Mouse (Mus musculus): Measurements from ENCODE around the gene Fam131c. TPM values are rescaled to one million over a fixed set of nuclear protein-coding genes. Genes with fewer than 3 reads are reported as not detected.

The Fam131c gene
- polyA plus RNA-seq, 1 experiment from 2014 or later: 2.9 TPM

DNA sequence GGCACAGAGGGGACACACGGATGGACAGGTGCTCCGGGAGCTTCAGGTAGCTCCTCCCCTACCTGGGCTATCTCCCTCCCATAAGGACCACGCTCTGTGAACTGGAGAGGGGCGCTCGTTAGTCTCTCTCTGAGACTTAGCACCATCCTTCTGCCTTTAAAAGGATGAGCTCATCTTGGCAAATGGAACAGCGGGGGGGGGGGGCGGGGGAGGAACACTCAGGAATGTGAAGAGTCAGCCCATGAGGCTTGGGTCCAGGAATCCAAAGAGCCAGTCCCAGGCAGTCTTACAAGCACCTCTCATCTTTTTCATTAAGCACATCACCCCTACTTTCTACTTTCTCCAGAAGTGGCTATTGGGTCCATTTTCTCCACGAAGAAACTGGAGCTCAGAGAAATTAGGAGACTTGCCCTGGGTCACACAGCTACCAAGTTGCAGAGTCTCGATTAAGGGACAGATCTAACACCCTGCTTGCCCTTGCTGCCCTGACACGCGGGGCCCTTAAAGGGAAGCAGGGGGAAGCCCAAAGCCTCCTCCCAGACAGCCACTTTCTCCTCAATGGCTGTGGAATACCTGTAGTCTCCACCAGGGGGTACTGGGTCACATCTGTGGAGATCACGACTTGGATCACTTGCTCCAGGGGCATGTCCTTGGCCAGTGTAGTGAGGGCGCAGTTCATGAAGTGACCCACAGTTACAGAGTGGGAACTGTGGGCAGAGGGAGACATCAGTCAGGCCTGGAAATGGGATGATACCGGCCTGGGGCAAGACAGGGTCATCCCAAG is 38.7 kb downstream of the Fam131c start:
- Histone ChIP-seq H3K4me1 (ENCODE audit: control insufficient read depth, insufficient read depth, low read length) (0 out of 2 replicates have a peak, but pooled peaks cover 2% of the 10 kb centered on the region), H3K4me2 (no peak overlapping the region), H3K9ac (ENCODE audit: low read length) (no peak overlapping the region), H3K4me3 (ENCODE audit: low read depth, low read length) (no peak overlapping the region), H3K27ac (ENCODE audit: low read depth, low read length) (no peak overlapping the region), H3K9me3 (ENCODE audit: control insufficient read depth, low read length) (no peaks in the 10 kb centered on the region), H3K36me3 (ENCODE audit: control insufficient read depth, insufficient read depth, low read length) (no peaks in the 10 kb centered on the region), H3K27me3 (ENCODE audit: control insufficient read depth, insufficient read depth, low read length) (no peaks in the 10 kb centered on the region)
- ATAC-seq (ENCODE audit: low FRiP score) (no peak), DNase-seq (ENCODE audit: low spot score, missing footprints) (peak; percentile 86)
- WGBS: 53% methylated on average over 13 of the region's 14 CpGs

GRCm38 (mm10) chr4:141408577-141408976 is 40.6 kb downstream of the Fam131c start:
- 93% methylated on average over 3 of the region's 3 CpGs for WGBS
- no peak overlapping the region for H3K9ac ChIP-seq (ENCODE audit: low read length)
- no peak overlapping the region for H3K4me3 ChIP-seq (ENCODE audit: low read depth, low read length)
- ATAC-seq (ENCODE audit: low FRiP score) (no peak), DNase-seq (ENCODE audit: low spot score, missing footprints) (peak; percentile 51)
- H3K36me3 ChIP-seq (ENCODE audit: control insufficient read depth, insufficient read depth, low read length): no peaks in the 10 kb centered on the region
- H3K9me3 ChIP-seq (ENCODE audit: control insufficient read depth, low read length): no peaks in the 10 kb centered on the region
- no peak overlapping the region for H3K4me2 ChIP-seq
- no peaks in the 10 kb centered on the region for H3K27me3 ChIP-seq (ENCODE audit: control insufficient read depth, insufficient read depth, low read length)
- H3K27ac ChIP-seq (ENCODE audit: low read depth, low read length): no peak overlapping the region
- H3K4me1 ChIP-seq (ENCODE audit: control insufficient read depth, insufficient read depth, low read length): 0 out of 2 replicates have a peak, but pooled peaks cover 2% of the 10 kb centered on the region

GRCm38 (mm10) chr4:141411430-141411992 is 43.5 kb downstream of the Fam131c start:
- no peaks in the 10 kb centered on the region for H3K36me3 ChIP-seq (ENCODE audit: control insufficient read depth, insufficient read depth, low read length)
- H3K4me1 ChIP-seq (ENCODE audit: control insufficient read depth, insufficient read depth, low read length): no peaks in the 10 kb centered on the region
- H3K4me3 ChIP-seq (ENCODE audit: low read depth, low read length): no peak overlapping the region
- WGBS: 20% methylated on average over 22 of the region's 22 CpGs
- no peak overlapping the region for H3K4me2 ChIP-seq
- ATAC-seq (ENCODE audit: low FRiP score) (no peak), DNase-seq (ENCODE audit: low spot score, missing footprints) (peak; percentile 71)
- H3K9ac ChIP-seq (ENCODE audit: low read length): no peak overlapping the region
- no peaks in the 10 kb centered on the region for H3K27me3 ChIP-seq (ENCODE audit: control insufficient read depth, insufficient read depth, low read length)
- no peaks in the 10 kb centered on the region for H3K9me3 ChIP-seq (ENCODE audit: control insufficient read depth, low read length)
- H3K27ac ChIP-seq (ENCODE audit: low read depth, low read length): no peak overlapping the region

GRCm38 (mm10) chr4:141415924-141416323 is 47.9 kb downstream of the Fam131c start, which contains the start of gene Clcnkb:
TSS of gene Clcnkb (minus strand) at chr4:141416014.
- Histone ChIP-seq H3K27ac (ENCODE audit: low read depth, low read length) (no peak within 1 kb of the TSS), H3K27me3 (ENCODE audit: control insufficient read depth, insufficient read depth, low read length) (no peaks in the 10 kb centered on the region), H3K4me1 (ENCODE audit: control insufficient read depth, insufficient read depth, low read length) (no peaks in the 10 kb centered on the region), H3K36me3 (ENCODE audit: control insufficient read depth, insufficient read depth, low read length) (no peaks in the 10 kb centered on the region), H3K4me2 (no peak within 1 kb of the TSS), H3K4me3 (ENCODE audit: low read depth, low read length) (no peak within 1 kb of the TSS), H3K9me3 (ENCODE audit: control insufficient read depth, low read length) (no peaks in the 10 kb centered on the region), H3K9ac (ENCODE audit: low read length) (no peak within 1 kb of the TSS)
- DNase-seq (ENCODE audit: low spot score, missing footprints): no peak
- no peak for ATAC-seq (ENCODE audit: low FRiP score)
- WGBS: 72% methylated on average over 7 of the region's 7 CpGs

- Histone ChIP-seq H3K36me3 (ENCODE audit: control insufficient read depth, insufficient read depth, low read length) (no peaks in the 10 kb centered on the region), H3K4me1 (ENCODE audit: control insufficient read depth, insufficient read depth, low read length) (no peaks in the 10 kb centered on the region)
- 73% methylated on average over 27 of the region's 27 CpGs for WGBS
These were observed 51.6 kb downstream of the Fam131c start for GRCm38 (mm10) chr4:141419398-141420191.

DNA sequence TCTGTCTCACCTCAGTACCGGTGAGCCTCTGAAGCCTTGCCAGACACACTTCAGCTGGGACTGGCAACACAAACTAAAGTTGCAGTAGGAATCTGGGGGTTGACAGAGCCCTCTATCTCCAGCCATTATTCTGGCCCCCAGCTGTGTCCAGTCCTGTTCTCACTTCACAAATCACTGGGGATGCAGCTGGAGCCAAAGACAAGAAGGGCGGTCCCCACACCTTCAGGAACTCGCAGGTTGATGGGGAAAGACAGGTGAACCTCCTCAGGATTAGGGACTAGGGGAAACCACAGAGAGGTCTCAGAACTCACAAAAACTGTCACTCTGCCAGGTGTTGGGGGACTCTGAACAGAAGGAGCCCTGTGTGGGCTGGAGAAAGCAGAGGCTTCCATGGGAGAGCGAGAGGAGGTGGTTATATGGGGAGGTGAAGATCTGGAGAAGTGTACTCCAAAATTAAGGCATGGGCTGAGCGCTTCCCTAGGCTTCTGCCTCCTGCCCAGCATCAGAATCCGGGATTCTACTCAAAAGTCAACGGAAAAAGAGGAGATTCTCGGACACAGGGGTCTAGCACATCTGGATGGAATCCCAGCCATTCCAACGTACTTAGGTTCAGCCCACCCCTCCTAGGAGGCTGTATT is 52.3 kb downstream of the Fam131c start, which contains the start of gene Hspb7:
Gene Hspb7 (plus strand): TSS at position 588 of the 638 bp plus-strand sequence.
- no peak for ATAC-seq (ENCODE audit: low FRiP score)
- H3K27ac ChIP-seq (ENCODE audit: low read depth, low read length): no peak within 1 kb of the TSS
- 69% methylated on average over 9 of the region's 9 CpGs for WGBS

More at GRCm38 (mm10) chr4:141419398-141420191, 51.6 kb downstream of the Fam131c start:
- no peak overlapping the region for H3K27ac ChIP-seq (ENCODE audit: low read depth, low read length)
- no peak overlapping the region for H3K4me3 ChIP-seq (ENCODE audit: low read depth, low read length)
- DNase-seq (ENCODE audit: low spot score, missing footprints): no peak
- no peaks in the 10 kb centered on the region for H3K9me3 ChIP-seq (ENCODE audit: control insufficient read depth, low read length)
- H3K9ac ChIP-seq (ENCODE audit: low read length): no peak overlapping the region
- ATAC-seq (ENCODE audit: low FRiP score): no peak
- H3K27me3 ChIP-seq (ENCODE audit: control insufficient read depth, insufficient read depth, low read length): no peaks in the 10 kb centered on the region; the same call in none of the 2 replicates
- no peak overlapping the region for H3K4me2 ChIP-seq

DNA sequence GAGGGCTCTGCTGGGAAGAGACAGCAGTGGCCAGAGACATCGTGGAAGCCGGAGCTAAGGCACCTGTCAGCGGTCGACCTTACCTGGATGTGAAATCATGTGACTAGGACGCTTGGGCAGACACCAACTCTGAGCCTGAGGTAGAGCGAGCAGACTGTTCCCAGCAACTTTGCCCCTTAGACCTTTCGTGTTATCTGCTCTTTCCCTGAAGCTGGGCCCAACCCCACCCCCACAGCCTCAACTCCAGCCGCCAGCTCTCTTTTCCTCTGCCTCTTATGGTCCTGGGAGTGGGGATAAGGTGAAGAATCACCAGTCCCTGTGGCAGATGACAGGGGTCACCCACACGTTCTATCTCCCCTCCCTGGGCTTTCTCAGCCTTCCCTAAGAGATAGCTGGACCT is 52.9 kb downstream of the Fam131c start:
- H3K27me3 ChIP-seq (ENCODE audit: control insufficient read depth, insufficient read depth, low read length): peaks cover 5% of the 10 kb centered on the region
- H3K9ac ChIP-seq (ENCODE audit: low read length): no peak overlapping the region
- no peaks in the 10 kb centered on the region for H3K36me3 ChIP-seq (ENCODE audit: control insufficient read depth, insufficient read depth, low read length)
- no peak overlapping the region for H3K4me2 ChIP-seq
- H3K4me1 ChIP-seq (ENCODE audit: control insufficient read depth, insufficient read depth, low read length): 0 out of 2 replicates have a peak, but pooled peaks cover 3% of the 10 kb centered on the region
- WGBS: 65% methylated on average over 9 of the region's 9 CpGs
- no peak overlapping the region for H3K4me3 ChIP-seq (ENCODE audit: low read depth, low read length)
- ATAC-seq (ENCODE audit: low FRiP score) (no peak), DNase-seq (ENCODE audit: low spot score, missing footprints) (no peak)
- H3K27ac ChIP-seq (ENCODE audit: low read depth, low read length): no peak overlapping the region
- no peaks in the 10 kb centered on the region for H3K9me3 ChIP-seq (ENCODE audit: control insufficient read depth, low read length)

More for the DNA sequence above, 52.3 kb downstream of the Fam131c start, which contains the start of gene Hspb7:
- no peak for DNase-seq (ENCODE audit: low spot score, missing footprints)
- H3K4me2 ChIP-seq: no peak within 1 kb of the TSS
- H3K9ac ChIP-seq (ENCODE audit: low read length): no peak within 1 kb of the TSS
- H3K4me1 ChIP-seq (ENCODE audit: control insufficient read depth, insufficient read depth, low read length): no peaks in the 10 kb centered on the region
- H3K27me3 ChIP-seq (ENCODE audit: control insufficient read depth, insufficient read depth, low read length): peaks cover 3% of the 10 kb centered on the region
- no peak within 1 kb of the TSS for H3K4me3 ChIP-seq (ENCODE audit: low read depth, low read length)
- H3K9me3 ChIP-seq (ENCODE audit: control insufficient read depth, low read length): no peaks in the 10 kb centered on the region
- no peaks in the 10 kb centered on the region for H3K36me3 ChIP-seq (ENCODE audit: control insufficient read depth, insufficient read depth, low read length)

GRCm38 (mm10) chr4:141421423-141421822 is 53.4 kb downstream of the Fam131c start:
- no peak for DNase-seq (ENCODE audit: low spot score, missing footprints)
- Histone ChIP-seq H3K4me1 (ENCODE audit: control insufficient read depth, insufficient read depth, low read length) (0 out of 2 replicates have a peak, but pooled peaks cover 5% of the 10 kb centered on the region), H3K27me3 (ENCODE audit: control insufficient read depth, insufficient read depth, low read length) (peaks cover 6% of the 10 kb centered on the region), H3K27ac (ENCODE audit: low read depth, low read length) (no peak overlapping the region), H3K4me3 (ENCODE audit: low read depth, low read length) (no peak overlapping the region), H3K9me3 (ENCODE audit: control insufficient read depth, low read length) (no peaks in the 10 kb centered on the region), H3K4me2 (no peak overlapping the region), H3K36me3 (ENCODE audit: control insufficient read depth, insufficient read depth, low read length) (no peaks in the 10 kb centered on the region), H3K9ac (ENCODE audit: low read length) (no peak overlapping the region)
- no peak for ATAC-seq (ENCODE audit: low FRiP score)
- WGBS: 80% methylated on average over 14 of the region's 14 CpGs

All from midbrain, embryonic 11.5 days (tissue).